Mouse (Mus musculus): ENCODE results near the gene Ghr. TPM values are rescaled to one million over a fixed set of nuclear protein-coding genes. Genes with fewer than 3 reads are reported as not detected.

The Ghr gene
- 13.4 and 14.4 TPM in 2 replicates for polyA plus RNA-seq (2014; fragmentation: Nextera tagmentation; extraction: Ambion mirVana)

GRCm38 (mm10) chr15:3582807-3583636, at the start of gene Ghr:
Gene Ghr (minus strand): TSS chr15:3583492.
- ATAC-seq (ENCODE audit: low FRiP score): peak; percentile 96
- WGBS: under 1% methylated on average over 49 of the region's 52 CpGs

GRCm38 (mm10) chr15:3622746-3623145, 39.5 kb upstream of the Ghr start:
- Histone ChIP-seq H3K9me3 (ENCODE audit: control insufficient read depth, low read length) (no peaks in the 10 kb centered on the region), H3K4me3 (replicated peaks; ENCODE audit: low read length) (no peak overlapping the region), H3K9ac (no peak overlapping the region), H3K4me1 (replicated peaks; ENCODE audit: control insufficient read depth, insufficient read depth, low read length) (no peaks in the 10 kb centered on the region), H3K4me2 (replicated peaks) (no peak overlapping the region), H3K36me3 (replicated peaks; ENCODE audit: control insufficient read depth, insufficient read depth) (no peaks in the 10 kb centered on the region), H3K27me3 (ENCODE audit: control insufficient read depth, insufficient read depth, low read length) (no peaks in the 10 kb centered on the region), H3K27ac (no peak overlapping the region)
- ATAC-seq (ENCODE audit: low FRiP score): no peak
- no peak for DNase-seq (ENCODE audit: low spot score)

More at GRCm38 (mm10) chr15:3582807-3583636, at the start of gene Ghr:
- H3K36me3 ChIP-seq (replicated peaks; ENCODE audit: control insufficient read depth, insufficient read depth): no peaks in the 10 kb centered on the region
- H3K4me1 ChIP-seq (replicated peaks; ENCODE audit: control insufficient read depth, insufficient read depth, low read length): 0 out of 2 replicates have a peak, but pooled peaks cover 4% of the 10 kb centered on the region
- H3K9ac ChIP-seq: peak within 1 kb of the TSS; percentile 75
- H3K9me3 ChIP-seq (ENCODE audit: control insufficient read depth, low read length): no peaks in the 10 kb centered on the region
- peak within 1 kb of the TSS; percentile 67 for H3K4me3 ChIP-seq (replicated peaks; ENCODE audit: low read length)
- no peaks in the 10 kb centered on the region for H3K27me3 ChIP-seq (ENCODE audit: control insufficient read depth, insufficient read depth, low read length)
- H3K4me2 ChIP-seq (replicated peaks): peak within 1 kb of the TSS; percentile 68
- peak within 1 kb of the TSS; percentile 88 for H3K27ac ChIP-seq
- peak; percentile 92 for DNase-seq (ENCODE audit: low spot score)

- ATAC-seq (ENCODE audit: low FRiP score) (no peak), DNase-seq (ENCODE audit: low spot score) (no peak)
- WGBS: 96% methylated on average over 3 of the region's 3 CpGs
- H3K27me3 ChIP-seq (ENCODE audit: control insufficient read depth, insufficient read depth, low read length): no peaks in the 10 kb centered on the region
- H3K9ac ChIP-seq: no peak overlapping the region
- no peak overlapping the region for H3K4me3 ChIP-seq (replicated peaks; ENCODE audit: low read length)
- H3K36me3 ChIP-seq (replicated peaks; ENCODE audit: control insufficient read depth, insufficient read depth): no peaks in the 10 kb centered on the region
- no peak overlapping the region for H3K4me2 ChIP-seq (replicated peaks)
- H3K9me3 ChIP-seq (ENCODE audit: control insufficient read depth, low read length): no peaks in the 10 kb centered on the region
- no peak overlapping the region for H3K27ac ChIP-seq
- H3K4me1 ChIP-seq (replicated peaks; ENCODE audit: control insufficient read depth, insufficient read depth, low read length): no peaks in the 10 kb centered on the region
These were observed 37.1 kb upstream of the Ghr start for GRCm38 (mm10) chr15:3620368-3620767.

GRCm38 (mm10) chr15:3618311-3618710, 35.0 kb upstream of the Ghr start:
- Histone ChIP-seq H3K4me1 (replicated peaks; ENCODE audit: control insufficient read depth, insufficient read depth, low read length) (no peaks in the 10 kb centered on the region), H3K9ac (no peak overlapping the region), H3K9me3 (ENCODE audit: control insufficient read depth, low read length) (no peaks in the 10 kb centered on the region), H3K27ac (no peak overlapping the region), H3K27me3 (ENCODE audit: control insufficient read depth, insufficient read depth, low read length) (no peaks in the 10 kb centered on the region), H3K36me3 (replicated peaks; ENCODE audit: control insufficient read depth, insufficient read depth) (no peaks in the 10 kb centered on the region), H3K4me3 (replicated peaks; ENCODE audit: low read length) (no peak overlapping the region), H3K4me2 (replicated peaks) (no peak overlapping the region)
- DNase-seq (ENCODE audit: low spot score) (no peak), ATAC-seq (ENCODE audit: low FRiP score) (no peak)
- WGBS: 96% methylated on average over 3 of the region's 3 CpGs

- H3K27me3 ChIP-seq (ENCODE audit: control insufficient read depth, insufficient read depth, low read length): no peaks in the 10 kb centered on the region
- ATAC-seq (ENCODE audit: low FRiP score): no peak
- no peaks in the 10 kb centered on the region for H3K4me1 ChIP-seq (replicated peaks; ENCODE audit: control insufficient read depth, insufficient read depth, low read length)
- H3K9me3 ChIP-seq (ENCODE audit: control insufficient read depth, low read length): no peaks in the 10 kb centered on the region
- no peak overlapping the region for H3K4me3 ChIP-seq (replicated peaks; ENCODE audit: low read length)
- H3K4me2 ChIP-seq (replicated peaks): no peak overlapping the region
- no peak for DNase-seq (ENCODE audit: low spot score)
- no peak overlapping the region for H3K9ac ChIP-seq
- H3K36me3 ChIP-seq (replicated peaks; ENCODE audit: control insufficient read depth, insufficient read depth): no peaks in the 10 kb centered on the region
- H3K27ac ChIP-seq: no peak overlapping the region
These were observed 28.7 kb upstream of the Ghr start for GRCm38 (mm10) chr15:3611961-3612360.

GRCm38 (mm10) chr15:3607951-3608350, 24.7 kb upstream of the Ghr start:
- H3K4me2 ChIP-seq (replicated peaks): no peak overlapping the region
- no peaks in the 10 kb centered on the region for H3K27me3 ChIP-seq (ENCODE audit: control insufficient read depth, insufficient read depth, low read length)
- no peaks in the 10 kb centered on the region for H3K4me1 ChIP-seq (replicated peaks; ENCODE audit: control insufficient read depth, insufficient read depth, low read length)
- WGBS: 86% methylated on average over 3 of the region's 3 CpGs
- H3K27ac ChIP-seq: no peak overlapping the region
- H3K9ac ChIP-seq: no peak overlapping the region
- no peaks in the 10 kb centered on the region for H3K9me3 ChIP-seq (ENCODE audit: control insufficient read depth, low read length)
- H3K36me3 ChIP-seq (replicated peaks; ENCODE audit: control insufficient read depth, insufficient read depth): no peaks in the 10 kb centered on the region
- H3K4me3 ChIP-seq (replicated peaks; ENCODE audit: low read length): no peak overlapping the region
- no peak for DNase-seq (ENCODE audit: low spot score)
- ATAC-seq (ENCODE audit: low FRiP score): no peak

- no peaks in the 10 kb centered on the region for H3K9me3 ChIP-seq (ENCODE audit: control insufficient read depth, low read length)
- H3K27ac ChIP-seq: no peak overlapping the region
- WGBS: 91% methylated on average over 2 of the region's 2 CpGs
- DNase-seq (ENCODE audit: low spot score) (no peak), ATAC-seq (ENCODE audit: low FRiP score) (no peak)
- H3K4me1 ChIP-seq (replicated peaks; ENCODE audit: control insufficient read depth, insufficient read depth, low read length): no peaks in the 10 kb centered on the region
- no peak overlapping the region for H3K4me3 ChIP-seq (replicated peaks; ENCODE audit: low read length)
- no peak overlapping the region for H3K9ac ChIP-seq
- H3K27me3 ChIP-seq (ENCODE audit: control insufficient read depth, insufficient read depth, low read length): no peaks in the 10 kb centered on the region
- H3K4me2 ChIP-seq (replicated peaks): no peak overlapping the region
- H3K36me3 ChIP-seq (replicated peaks; ENCODE audit: control insufficient read depth, insufficient read depth): no peaks in the 10 kb centered on the region
These were observed 18.8 kb upstream of the Ghr start for GRCm38 (mm10) chr15:3602098-3602486.

GRCm38 (mm10) chr15:3601422-3602097, 18.3 kb upstream of the Ghr start:
- H3K36me3 ChIP-seq (replicated peaks; ENCODE audit: control insufficient read depth, insufficient read depth): no peaks in the 10 kb centered on the region
- no peak overlapping the region for H3K4me3 ChIP-seq (replicated peaks; ENCODE audit: low read length)
- no peak overlapping the region for H3K4me2 ChIP-seq (replicated peaks)
- no peaks in the 10 kb centered on the region for H3K9me3 ChIP-seq (ENCODE audit: control insufficient read depth, low read length)
- no peak overlapping the region for H3K9ac ChIP-seq
- ATAC-seq (ENCODE audit: low FRiP score) (no peak), DNase-seq (ENCODE audit: low spot score) (no peak)
- no peaks in the 10 kb centered on the region for H3K4me1 ChIP-seq (replicated peaks; ENCODE audit: control insufficient read depth, insufficient read depth, low read length)
- 84% methylated on average over 4 of the region's 4 CpGs for WGBS
- no peak overlapping the region for H3K27ac ChIP-seq
- no peaks in the 10 kb centered on the region for H3K27me3 ChIP-seq (ENCODE audit: control insufficient read depth, insufficient read depth, low read length)

GRCm38 (mm10) chr15:3587879-3588278, 4.6 kb upstream of the Ghr start:
- no peak for ATAC-seq (ENCODE audit: low FRiP score)
- Histone ChIP-seq H3K27ac (no peak overlapping the region), H3K36me3 (replicated peaks; ENCODE audit: control insufficient read depth, insufficient read depth) (no peaks in the 10 kb centered on the region), H3K9me3 (ENCODE audit: control insufficient read depth, low read length) (no peaks in the 10 kb centered on the region), H3K4me3 (replicated peaks; ENCODE audit: low read length) (no peak overlapping the region), H3K4me2 (replicated peaks) (no peak overlapping the region), H3K27me3 (ENCODE audit: control insufficient read depth, insufficient read depth, low read length) (no peaks in the 10 kb centered on the region), H3K9ac (no peak overlapping the region), H3K4me1 (replicated peaks; ENCODE audit: control insufficient read depth, insufficient read depth, low read length) (no peaks in the 10 kb centered on the region)
- no peak for DNase-seq (ENCODE audit: low spot score)
- WGBS: 58% methylated on average over 2 of the region's 2 CpGs

Data from hindbrain, embryonic 14.5 days (tissue).